Mouse (Mus musculus) frontal cortex, adult 2 months (tissue): ENCODE data around the gene Msi2. TPM values are rescaled to one million over a fixed set of nuclear protein-coding genes. Genes with fewer than 3 reads are reported as not detected.

Experiments
- DNase-seq, 2 experiments: peaks; one replicate each; pipeline ENCODE4 v3.0.0; 2022; ENCODE audit warnings: low spot score in 1 of 2; ENCODE audit errors: extremely low spot score in 1 of 2
- polyA plus RNA-seq: library from polyadenylated mRNA; depleted of rRNA; stranded (reverse); fragments of >200 nt; gene quantifications from 2 replicates; pipeline ENCODE4 v1.2.3, GENCODE M21; 2012

Msi2 gene
- polyA plus RNA-seq, 1 experiment, result 82.2 TPM

DNA sequence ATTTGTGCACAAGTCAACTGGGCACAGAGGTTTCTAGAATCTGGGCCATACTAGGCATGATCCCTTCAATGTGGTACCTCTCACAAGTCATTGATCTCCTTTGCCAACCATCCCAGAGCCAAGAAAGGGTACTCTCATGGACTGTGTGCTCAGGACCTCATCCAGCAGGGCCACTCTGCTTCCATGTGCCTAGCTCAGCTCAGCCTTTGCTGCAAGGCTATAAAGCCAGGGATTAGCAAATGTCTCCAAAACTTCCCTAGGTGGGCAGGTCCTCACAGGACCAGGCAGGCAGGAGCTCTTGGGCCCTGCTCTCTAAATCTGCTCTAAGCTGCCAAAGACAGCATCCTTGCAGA lies 193.9 kb downstream of the Msi2 start:
- DNase-seq, result no peak

DNA sequence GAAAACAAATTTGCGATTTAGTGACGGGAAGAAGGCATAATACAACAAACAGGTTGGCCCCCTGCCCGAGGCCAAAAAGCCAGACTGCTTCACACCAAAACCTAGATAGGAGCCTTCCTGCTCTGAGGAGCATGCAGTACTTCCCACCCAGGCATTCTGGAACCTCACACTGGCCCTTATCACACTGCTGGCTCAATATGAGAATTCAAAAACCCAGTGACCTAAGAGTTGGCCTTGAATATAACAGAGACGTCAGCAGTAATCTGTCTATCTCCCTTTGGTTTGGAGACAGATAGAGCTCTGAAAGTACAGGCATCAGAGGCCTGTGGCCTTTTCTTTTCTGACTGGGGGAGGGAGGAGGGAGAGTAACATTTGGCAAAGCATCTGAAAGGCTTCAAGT lies 194.4 kb downstream of the Msi2 start:
- DNase-seq, result no peak

DNA sequence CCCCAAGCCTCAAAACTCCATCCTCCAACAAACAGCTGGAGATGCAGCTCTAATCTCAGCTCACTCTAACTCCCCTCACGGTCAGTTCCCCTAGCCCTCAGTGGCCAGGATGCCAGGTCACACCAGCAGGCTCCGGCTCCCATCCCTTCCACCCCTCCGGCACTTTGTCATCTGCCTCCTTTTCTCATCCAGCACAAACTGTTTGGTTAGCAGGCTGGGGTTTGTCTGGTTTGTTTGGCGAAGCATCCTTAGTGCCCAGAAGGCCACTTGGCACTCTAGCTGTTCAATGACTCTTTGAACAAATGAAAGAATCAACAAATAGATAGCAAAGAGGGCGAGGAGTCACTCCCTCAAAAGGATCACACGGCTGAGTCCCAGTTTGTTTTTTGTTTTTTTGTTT lies 194.8 kb downstream of the Msi2 start:
- DNase-seq, result no peak

DNA sequence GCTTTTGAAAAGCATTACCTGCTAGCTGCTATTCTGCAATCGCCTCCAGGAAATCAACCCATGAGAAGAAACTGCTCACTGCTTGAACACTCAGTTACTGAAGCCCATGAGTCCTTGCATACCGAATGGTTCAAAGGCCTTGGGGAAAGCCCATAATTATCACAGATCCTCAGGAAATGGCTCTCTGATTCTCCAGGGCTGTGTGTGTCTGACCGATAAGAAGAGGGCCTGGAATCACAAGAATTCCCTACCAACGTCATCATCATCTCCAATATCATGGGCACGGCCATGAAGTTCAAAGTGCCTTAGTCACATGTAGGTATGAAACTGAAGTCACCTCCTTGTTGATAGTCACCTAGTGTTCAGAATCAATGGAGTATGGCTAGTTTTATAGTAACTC lies 196.2 kb downstream of the Msi2 start:
- DNase-seq, result no peak

DNA sequence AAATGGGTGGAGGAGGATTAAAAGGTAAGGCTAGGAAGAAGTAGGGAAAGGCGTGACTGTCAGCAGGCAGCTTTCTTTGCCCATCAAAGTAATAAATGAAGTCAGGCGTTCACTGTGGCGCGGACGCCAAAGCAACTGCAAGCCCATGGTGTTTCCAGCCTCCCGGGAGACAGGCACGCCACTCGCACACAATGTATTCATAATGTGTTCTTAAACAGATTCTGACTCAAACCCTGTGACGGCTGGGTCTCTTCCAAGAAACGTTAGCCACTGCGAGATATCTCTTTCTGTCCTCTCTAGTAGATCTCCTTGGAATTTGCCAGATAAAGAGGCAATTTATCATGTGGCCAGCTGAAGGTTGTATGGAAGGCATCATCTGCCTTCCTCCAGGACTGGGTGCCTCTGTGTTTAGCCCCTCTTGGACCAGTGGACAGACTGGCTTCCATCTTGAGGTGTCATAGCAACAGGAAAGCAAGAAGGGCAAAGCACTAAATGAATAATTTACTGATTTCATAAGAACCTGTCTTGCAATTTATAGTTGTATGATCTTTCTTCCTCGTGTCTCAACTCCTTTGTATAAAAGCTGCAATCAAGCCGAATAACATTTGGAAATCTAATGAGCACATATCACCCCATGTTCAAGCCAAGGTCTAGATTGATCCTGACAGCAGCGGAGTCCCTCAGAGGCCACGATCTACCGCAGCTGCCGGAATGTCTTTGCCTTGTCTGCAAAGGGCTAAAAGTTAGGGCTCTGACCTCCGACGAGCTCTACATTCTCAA lies 197.2 kb downstream of the Msi2 start:
- no peak for DNase-seq

GRCm38 (mm10) chr11:88518361-88518760 lies 200.0 kb downstream of the Msi2 start:
- no peak for DNase-seq

DNA sequence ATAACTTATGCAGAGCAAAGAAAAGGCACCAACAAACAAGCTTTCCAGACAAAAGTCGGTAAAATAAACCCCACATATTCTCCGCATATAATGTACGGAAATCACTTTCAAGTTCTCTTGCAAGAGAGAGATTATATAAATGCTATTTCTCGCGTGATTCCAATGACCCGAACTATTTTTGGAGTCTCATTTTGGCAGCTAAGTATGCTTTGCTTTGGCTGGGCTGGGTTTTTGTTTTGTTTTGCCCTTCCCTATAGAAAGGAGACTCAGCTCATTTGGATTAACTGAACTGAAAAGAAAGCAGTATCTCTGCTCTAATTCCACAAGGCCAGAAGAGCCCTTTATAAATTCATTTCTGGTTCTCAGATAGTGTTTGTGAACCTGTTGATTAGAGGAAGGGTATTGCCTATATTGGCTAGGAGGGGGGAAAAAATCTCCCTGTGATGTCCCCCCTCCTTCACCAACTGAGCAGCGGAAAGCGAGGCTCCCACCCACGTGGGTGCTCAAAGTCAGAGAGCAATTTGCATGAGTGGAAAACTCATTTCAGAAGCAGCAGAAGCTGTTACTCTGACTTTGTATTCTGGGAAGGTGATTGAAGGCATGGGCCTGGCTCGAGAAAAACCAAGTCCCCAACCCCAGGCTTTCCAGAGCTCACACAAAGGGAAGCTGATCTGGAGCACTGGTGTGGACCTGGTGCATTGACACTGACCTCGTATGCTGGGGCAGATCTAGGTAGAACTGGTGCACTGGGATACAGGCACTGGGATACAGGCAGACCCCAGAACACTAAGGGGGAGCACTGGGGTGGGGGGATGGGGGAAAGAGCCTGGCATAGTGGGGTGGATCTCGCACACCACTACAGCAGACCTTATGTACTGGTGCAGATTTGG lies 201.5 kb downstream of the Msi2 start:
- DNase-seq, result no peak

DNA sequence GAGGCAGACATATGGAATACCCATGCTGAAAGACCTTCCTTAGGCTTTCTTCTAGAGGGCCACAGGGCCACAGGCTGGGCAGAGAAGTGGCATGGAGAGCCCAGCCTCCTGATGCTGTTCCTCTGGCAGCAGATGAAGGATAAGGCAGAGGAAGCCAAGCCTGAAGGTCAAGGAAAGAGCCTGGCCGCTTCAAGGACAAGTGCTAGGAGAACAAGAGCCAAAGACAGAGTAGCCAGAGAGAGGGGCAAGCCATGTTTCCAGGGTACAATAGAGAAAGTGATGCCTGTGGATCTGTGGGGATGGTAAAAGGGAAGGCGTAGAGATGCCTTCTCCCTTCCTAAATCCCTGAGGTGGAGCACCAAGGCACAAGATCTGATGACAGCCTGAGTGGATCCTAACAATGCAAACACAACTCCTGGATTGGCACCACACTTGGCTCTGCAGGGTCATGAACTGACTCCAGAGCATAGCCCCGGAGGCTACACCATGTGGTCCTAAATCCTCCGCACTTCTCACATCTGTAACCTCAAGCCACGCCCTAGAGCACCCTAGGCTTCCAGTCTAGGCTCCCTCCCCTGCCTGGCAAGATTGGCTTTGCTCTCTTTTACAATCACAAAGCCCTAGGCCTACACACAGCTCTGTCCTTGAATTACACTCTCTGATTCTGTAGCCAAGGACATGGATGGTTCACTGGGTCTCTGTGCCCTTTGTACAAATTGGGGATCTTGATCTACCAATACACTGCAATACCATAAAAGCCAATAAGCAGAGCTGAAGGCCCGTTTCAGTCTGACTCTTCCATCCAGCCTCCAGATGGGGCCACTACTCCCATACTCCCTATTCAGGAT lies 202.4 kb downstream of the Msi2 start:
- no peak for DNase-seq

- no peak for DNase-seq
Measured at GRCm38 (mm10) chr11:88515267-88515666, 203.0 kb downstream of the Msi2 start.

- no peak for DNase-seq
Measured at GRCm38 (mm10) chr11:88514151-88514926, 204.0 kb downstream of the Msi2 start.

DNA sequence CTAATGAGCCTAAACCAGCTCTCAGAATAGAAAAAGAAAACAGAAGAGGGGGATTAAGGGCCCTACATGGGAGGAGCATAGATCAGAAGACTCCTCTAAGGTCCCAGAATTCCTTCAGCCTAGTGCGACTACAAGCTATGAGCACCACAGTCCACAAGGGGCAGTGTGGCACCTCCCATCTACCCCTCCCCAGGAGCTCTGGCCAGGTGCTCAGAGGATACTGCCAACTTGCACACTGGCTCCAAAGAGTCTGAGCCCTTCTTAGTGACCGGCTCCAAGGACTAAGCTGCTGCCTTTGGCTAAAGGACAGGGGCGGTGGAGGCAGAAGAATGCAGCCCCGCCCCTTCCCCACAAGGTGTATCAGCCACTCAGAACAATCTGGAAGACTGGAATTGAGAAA lies 205.7 kb downstream of the Msi2 start:
- peak in 1 of 2 experiments; percentile 39 for DNase-seq

GRCm38 (mm10) chr11:88510282-88510850 lies 207.9 kb downstream of the Msi2 start:
- DNase-seq, result no peak

- no peak for DNase-seq
Measured at GRCm38 (mm10) chr11:88509464-88509863, 208.8 kb downstream of the Msi2 start.

GRCm38 (mm10) chr11:88508133-88508532 lies 210.2 kb downstream of the Msi2 start:
- DNase-seq, result no peak

- no peak for DNase-seq
Measured at GRCm38 (mm10) chr11:88506544-88507419, 211.5 kb downstream of the Msi2 start.

GRCm38 (mm10) chr11:88506109-88506508 lies 212.2 kb downstream of the Msi2 start:
- DNase-seq, result no peak

GRCm38 (mm10) chr11:88502566-88502965 lies 215.7 kb downstream of the Msi2 start:
- no peak for DNase-seq

DNA sequence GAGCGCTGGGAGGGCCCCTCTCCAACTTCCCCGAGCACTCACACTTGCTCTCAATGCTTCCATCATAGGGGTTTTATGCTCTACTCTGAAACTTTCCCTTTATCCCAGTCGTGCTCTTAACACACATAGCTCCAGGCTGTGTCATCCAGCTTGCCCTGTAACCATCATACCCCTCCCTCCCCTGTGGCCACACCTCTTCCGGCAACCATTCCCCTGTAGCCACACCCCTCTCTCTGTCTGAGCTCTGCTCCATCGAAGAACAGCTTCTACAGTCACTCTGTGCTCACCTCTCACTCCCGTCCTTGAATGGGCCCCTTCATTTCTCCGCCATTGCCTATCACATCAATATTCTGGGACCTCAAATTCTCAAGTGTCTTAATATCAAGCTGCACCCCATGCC lies 219.8 kb downstream of the Msi2 start:
- DNase-seq, result no peak

GRCm38 (mm10) chr11:88496460-88496859 lies 221.9 kb downstream of the Msi2 start:
- DNase-seq, result no peak
